Mouse (Mus musculus) forebrain, embryonic 15.5 days (tissue): ENCODE measurements around the gene 1700025F22Rik. TPM values are rescaled to one million over a fixed set of nuclear protein-coding genes. Genes with fewer than 3 reads are reported as not detected.
A peak's percentile ranks its signal among the peaks of the same experiment; 100 is the strongest.
"Not testable (repeated sequence)": the region's sequence is repeated elsewhere in the genome, so short reads cannot be mapped to it uniquely, and the experiment has no call there.

Source experiments
- ATAC-seq: fragments of 200-750 bp; cut with Nextera tagmentation; replicated peaks from 2 replicates; pipeline ENCODE4 v1.8.0; 2017; ENCODE audit warnings: mild to moderate bottlenecking, moderate TSS enrichment, moderate library complexity
- H3K27ac ChIP-seq: fragments of 300-500 bp; sonication (generic); replicated peaks from 2 replicates; pipeline ENCODE4 v1.5.1; 2015; ENCODE audit warnings: mild to moderate bottlenecking, inconsistent platforms
- H3K27me3 ChIP-seq: fragments of 300-500 bp; sonication (generic); 2 replicates; pipeline ENCODE4 v1.6.1; 2015; ENCODE audit warnings: inconsistent platforms
- H3K36me3 ChIP-seq: fragments of 300-500 bp; sonication (generic); 2 replicates; pipeline ENCODE4 v1.6.1; 2015; ENCODE audit warnings: mild to moderate bottlenecking, inconsistent platforms
- H3K4me1 ChIP-seq: fragments of 300-500 bp; sonication (generic); 2 replicates; pipeline ENCODE4 v1.6.1; 2015; ENCODE audit warnings: inconsistent platforms
- H3K4me2 ChIP-seq: fragments of 300-500 bp; sonication (generic); replicated peaks from 2 replicates; pipeline ENCODE4 v1.6.1; 2015; ENCODE audit warnings: mild to moderate bottlenecking, inconsistent platforms
- H3K4me3 ChIP-seq: fragments of 300-500 bp; sonication (generic); 2 replicates; pipeline ENCODE4 v1.5.1; 2015; ENCODE audit warnings: mild to moderate bottlenecking, inconsistent platforms
- H3K9ac ChIP-seq: fragments of 300-500 bp; sonication (generic); replicated peaks from 2 replicates; pipeline ENCODE4 v1.6.1; 2015; ENCODE audit warnings: mild to moderate bottlenecking, inconsistent platforms
- H3K9me3 ChIP-seq: fragments of 300-500 bp; sonication (generic); 2 replicates; pipeline ENCODE4 v1.6.1; 2016; ENCODE audit warnings: inconsistent platforms
- WGBS: fragments of 180-500 bp; shearing (Covaris S2); methylation state at CpG from one replicate; pipeline ENCODE4 v1.1.7; 2015; ENCODE audit warnings: mixed read lengths; 5-methylcytosine and 5-hydroxymethylcytosine counted together
- polyA plus RNA-seq: library from polyadenylated mRNA; unstranded; fragments of >200 nt; fragmentation: Nextera tagmentation; extraction: Ambion mirVana; gene quantifications from 2 replicates; pipeline ENCODE4 v1.2.1, GENCODE M21; 2015

Gene 1700025F22Rik
- not detected in 2 replicates for polyA plus RNA-seq

- no peak within 1 kb of the TSS for H3K4me3 ChIP-seq
- no peak for ATAC-seq
- H3K27ac ChIP-seq = no peak within 1 kb of the TSS
- WGBS = 35% methylated on average over 10 of the region's 10 CpGs
- H3K27me3 ChIP-seq = no peaks in the 10 kb centered on the region
- no peak within 1 kb of the TSS for H3K4me2 ChIP-seq
- no peaks in the 10 kb centered on the region for H3K4me1 ChIP-seq
- no peak within 1 kb of the TSS for H3K9ac ChIP-seq
- H3K9me3 ChIP-seq = no peaks in the 10 kb centered on the region
- no peaks in the 10 kb centered on the region for H3K36me3 ChIP-seq
Measured at GRCm38 (mm10) chr19:11165172-11165571, at the start of gene 1700025F22Rik. Gene 1700025F22Rik (minus strand): TSS chr19:11165320.

- H3K4me3 ChIP-seq = no peak within 1 kb of the TSS
- 64% methylated on average over 12 of the region's 12 CpGs for WGBS
- H3K4me1 ChIP-seq = no peaks in the 10 kb centered on the region
- no peaks in the 10 kb centered on the region for H3K27me3 ChIP-seq
- no peak within 1 kb of the TSS for H3K4me2 ChIP-seq
- H3K9me3 ChIP-seq = no peaks in the 10 kb centered on the region
- ATAC-seq = no peak
- no peak within 1 kb of the TSS for H3K27ac ChIP-seq
- no peaks in the 10 kb centered on the region for H3K36me3 ChIP-seq
- H3K9ac ChIP-seq = no peak within 1 kb of the TSS
Measured at GRCm38 (mm10) chr19:11196546-11196945, 31.4 kb upstream of the 1700025F22Rik start, which contains the start of gene Ms4a13. Gene Ms4a13 (minus strand): TSS chr19:11196737.

- no peaks in the 10 kb centered on the region for H3K4me1 ChIP-seq
Measured at GRCm38 (mm10) chr19:11192552-11192951, 27.4 kb upstream of the 1700025F22Rik start.

GRCm38 (mm10) chr19:11184121-11184520 lies 19.0 kb upstream of the 1700025F22Rik start:
- no peak overlapping the region for H3K4me3 ChIP-seq
- H3K4me1 ChIP-seq = no peaks in the 10 kb centered on the region
- no peaks in the 10 kb centered on the region for H3K36me3 ChIP-seq
- no peak overlapping the region for H3K9ac ChIP-seq
- 18% methylated on average over 5 of the region's 5 CpGs for WGBS
- no peak for ATAC-seq
- no peak overlapping the region for H3K4me2 ChIP-seq
- H3K27ac ChIP-seq = no peak overlapping the region
- H3K27me3 ChIP-seq = no peaks in the 10 kb centered on the region
- H3K9me3 ChIP-seq = no peaks in the 10 kb centered on the region

More at GRCm38 (mm10) chr19:11192552-11192951, 27.4 kb upstream of the 1700025F22Rik start:
- no peak overlapping the region for H3K27ac ChIP-seq
- H3K27me3 ChIP-seq = no peaks in the 10 kb centered on the region
- no peak overlapping the region for H3K9ac ChIP-seq
- no peak overlapping the region for H3K4me3 ChIP-seq
- no peaks in the 10 kb centered on the region for H3K9me3 ChIP-seq
- no peak for ATAC-seq
- 76% methylated on average over 1 of the region's 1 CpGs for WGBS
- no peak overlapping the region for H3K4me2 ChIP-seq
- no peaks in the 10 kb centered on the region for H3K36me3 ChIP-seq

GRCm38 (mm10) chr19:11177464-11177863 lies 12.3 kb upstream of the 1700025F22Rik start:
- Histone ChIP-seq H3K9ac (no peak overlapping the region), H3K4me1 (no peaks in the 10 kb centered on the region), H3K27me3 (no peaks in the 10 kb centered on the region), H3K4me2 (no peak overlapping the region), H3K27ac (no peak overlapping the region), H3K4me3 (no peak overlapping the region), H3K9me3 (no peaks in the 10 kb centered on the region), H3K36me3 (no peaks in the 10 kb centered on the region)
- 55% methylated on average over 2 of the region's 2 CpGs for WGBS
- no peak for ATAC-seq

- not testable (repeated sequence) for H3K4me1 ChIP-seq, H3K9ac ChIP-seq, H3K36me3 ChIP-seq, ATAC-seq, H3K27ac ChIP-seq, H3K4me2 ChIP-seq, H3K27me3 ChIP-seq, H3K4me3 ChIP-seq, H3K9me3 ChIP-seq
- WGBS = 86% methylated on average over 5 of the region's 6 CpGs
Measured at GRCm38 (mm10) chr19:11157890-11158289, 7.2 kb downstream of the 1700025F22Rik start.

- H3K4me1 ChIP-seq = no peaks in the 10 kb centered on the region
- no peak for ATAC-seq
- H3K4me2 ChIP-seq = no peak overlapping the region
- no peak overlapping the region for H3K27ac ChIP-seq
- WGBS = 77% methylated on average over 4 of the region's 4 CpGs
- H3K9ac ChIP-seq = no peak overlapping the region
- H3K9me3 ChIP-seq = no peaks in the 10 kb centered on the region
- no peaks in the 10 kb centered on the region for H3K27me3 ChIP-seq
- no peaks in the 10 kb centered on the region for H3K36me3 ChIP-seq
- no peak overlapping the region for H3K4me3 ChIP-seq
Measured at GRCm38 (mm10) chr19:11135336-11135735, 29.8 kb downstream of the 1700025F22Rik start.

GRCm38 (mm10) chr19:11134852-11135251 lies 30.3 kb downstream of the 1700025F22Rik start:
- Histone ChIP-seq H3K4me1 (no peaks in the 10 kb centered on the region), H3K4me2 (no peak overlapping the region), H3K27me3 (no peaks in the 10 kb centered on the region), H3K9me3 (no peaks in the 10 kb centered on the region), H3K36me3 (no peaks in the 10 kb centered on the region), H3K27ac (no peak overlapping the region), H3K9ac (no peak overlapping the region), H3K4me3 (no peak overlapping the region)
- no peak for ATAC-seq
- 87% methylated on average over 2 of the region's 2 CpGs for WGBS

- not testable (repeated sequence) for H3K4me2 ChIP-seq, H3K27me3 ChIP-seq, ATAC-seq, H3K9me3 ChIP-seq, H3K9ac ChIP-seq, H3K4me3 ChIP-seq, H3K36me3 ChIP-seq, H3K4me1 ChIP-seq, H3K27ac ChIP-seq
- WGBS = 85% methylated on average over 8 of the region's 8 CpGs
Measured at GRCm38 (mm10) chr19:11130776-11131175, 34.3 kb downstream of the 1700025F22Rik start, which contains the start of gene 1700017D01Rik. Gene 1700017D01Rik (minus strand): TSS chr19:11130876.

- 93% methylated on average over 1 of the region's 1 CpGs for WGBS
- Histone ChIP-seq H3K9me3 (peaks cover 11% of the 10 kb centered on the region; the same call in 1 of the 2 replicates), H3K4me3 (no peak overlapping the region), H3K4me2 (no peak overlapping the region), H3K27me3 (no peaks in the 10 kb centered on the region), H3K9ac (no peak overlapping the region), H3K4me1 (no peaks in the 10 kb centered on the region), H3K36me3 (no peaks in the 10 kb centered on the region), H3K27ac (no peak overlapping the region)
- ATAC-seq = no peak
Measured at GRCm38 (mm10) chr19:11129702-11130101, 35.4 kb downstream of the 1700025F22Rik start.

GRCm38 (mm10) chr19:11121016-11121420 lies 44.1 kb downstream of the 1700025F22Rik start:
- peak; percentile 98 for ATAC-seq
- H3K36me3 ChIP-seq, H3K4me1 ChIP-seq, H3K27me3 ChIP-seq, H3K27ac ChIP-seq, H3K9me3 ChIP-seq: not testable (repeated sequence)
- Histone ChIP-seq H3K4me2 (peak overlapping the region; percentile 40), H3K9ac (peak overlapping the region; percentile 33; the same call in 1 of the 2 replicates), H3K4me3 (peak overlapping the region; percentile 39)
- under 1% methylated on average over 15 of the region's 38 CpGs for WGBS

- Histone ChIP-seq H3K27ac (no peak overlapping the region), H3K9ac (no peak overlapping the region), H3K4me3 (no peak overlapping the region), H3K27me3 (no peaks in the 10 kb centered on the region), H3K4me2 (no peak overlapping the region), H3K9me3 (no peaks in the 10 kb centered on the region), H3K36me3 (no peaks in the 10 kb centered on the region), H3K4me1 (no peaks in the 10 kb centered on the region)
- no peak for ATAC-seq
- WGBS = 85% methylated on average over 2 of the region's 2 CpGs
Measured at GRCm38 (mm10) chr19:11119338-11119737, 45.8 kb downstream of the 1700025F22Rik start.

GRCm38 (mm10) chr19:11107746-11108145 lies 57.4 kb downstream of the 1700025F22Rik start:
- Histone ChIP-seq H3K27ac (no peak overlapping the region), H3K27me3 (no peaks in the 10 kb centered on the region), H3K4me3 (no peak overlapping the region), H3K4me1 (no peaks in the 10 kb centered on the region), H3K36me3 (no peaks in the 10 kb centered on the region), H3K4me2 (no peak overlapping the region), H3K9ac (no peak overlapping the region), H3K9me3 (no peaks in the 10 kb centered on the region)
- no peak for ATAC-seq
- 87% methylated on average over 3 of the region's 3 CpGs for WGBS
